Mouse (Mus musculus) hindbrain, embryonic 11.5 days (tissue): ENCODE data around the gene Heg1. TPM values are rescaled to one million over a fixed set of nuclear protein-coding genes. Genes with fewer than 3 reads are reported as not detected.
A peak's percentile ranks its signal among the peaks of the same experiment; 100 is the strongest.

Source experiments
- ATAC-seq: fragments of 200-750 bp; cut with Nextera tagmentation; 2 replicates; pipeline ENCODE4 v1.8.0; 2017; ENCODE audit warnings: mild to moderate bottlenecking, moderate TSS enrichment, moderate library complexity; ENCODE audit not compliant: low FRiP score
- DNase-seq: peaks from one replicate; pipeline ENCODE4 v3.0.0-alpha.2; 2015; ENCODE audit warnings: low spot score
- H3K27ac ChIP-seq: fragments of 300-500 bp; sonication (generic); 2 replicates; pipeline ENCODE4 v1.5.1; 2014; ENCODE audit warnings: mild to moderate bottlenecking, low read depth, low read length
- H3K27me3 ChIP-seq: fragments of 300-500 bp; sonication (generic); 2 replicates; pipeline ENCODE4 v1.6.1; 2014; ENCODE audit warnings: mild to moderate bottlenecking, low read length, moderate library complexity, mixed read lengths; ENCODE audit not compliant: control insufficient read depth, insufficient read depth
- H3K36me3 ChIP-seq: fragments of 300-500 bp; sonication (generic); 2 replicates; pipeline ENCODE4 v1.6.1; 2014; ENCODE audit warnings: mild to moderate bottlenecking, low read length, moderate library complexity, mixed read lengths; ENCODE audit not compliant: control insufficient read depth, insufficient read depth
- H3K4me1 ChIP-seq: fragments of 300-500 bp; sonication (generic); replicated peaks from 2 replicates; pipeline ENCODE4 v1.6.1; 2014; ENCODE audit warnings: low read length, mixed read lengths; ENCODE audit not compliant: control insufficient read depth, insufficient read depth
- H3K4me2 ChIP-seq: fragments of 300-500 bp; sonication (generic); replicated peaks from 2 replicates; pipeline ENCODE4 v1.6.1; 2014; ENCODE audit warnings: mild to moderate bottlenecking, low read depth, low read length
- H3K4me3 ChIP-seq: fragments of 300-500 bp; sonication (generic); 2 replicates; pipeline ENCODE4 v1.5.1; 2014; ENCODE audit warnings: low read depth, low read length
- H3K9ac ChIP-seq: fragments of 300-500 bp; sonication (generic); 2 replicates; pipeline ENCODE4 v1.6.1; 2014; ENCODE audit warnings: low read depth, low read length
- H3K9me3 ChIP-seq: fragments of 300-500 bp; sonication (generic); 2 replicates; pipeline ENCODE4 v1.6.1; 2016; ENCODE audit warnings: low read length; ENCODE audit not compliant: control insufficient read depth
- WGBS: fragments of 180-500 bp; shearing (Covaris S2); extraction: QIAGEN DNeasy Blood & Tissue Kit; methylation state at CpG from one replicate; pipeline ENCODE4 v1.1.7; 2014; 5-methylcytosine and 5-hydroxymethylcytosine counted together
- polyA plus RNA-seq: library from polyadenylated mRNA; unstranded; fragments of >200 nt; fragmentation: Nextera tagmentation; extraction: Ambion mirVana; gene quantifications from 2 replicates; pipeline ENCODE4 v1.2.1, GENCODE M21; 2014

Heg1 gene
- polyA plus RNA-seq, 1 experiment from 2014 or later, result 22.8 TPM

DNA sequence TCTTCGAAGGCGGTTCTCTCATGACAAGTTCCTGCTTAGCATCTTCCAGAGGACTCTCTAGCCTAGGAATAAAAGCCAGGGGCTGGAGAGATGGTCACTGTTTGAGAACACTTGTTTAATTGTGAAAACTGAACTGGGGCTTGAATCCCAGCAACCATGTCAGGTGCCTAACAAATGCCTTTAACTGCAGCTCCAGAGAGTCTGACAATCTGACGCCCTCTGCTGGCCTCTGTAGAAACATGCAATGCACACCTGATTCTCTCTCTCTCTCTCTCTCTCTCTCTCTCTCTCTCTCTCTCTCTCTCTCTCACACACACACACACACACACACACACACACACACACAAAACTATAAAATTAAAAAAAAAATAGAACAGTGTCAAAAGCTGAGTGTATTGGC lies 125.8 kb downstream of the Heg1 start:
- Histone ChIP-seq H3K27ac (no peak overlapping the region), H3K4me3 (no peak overlapping the region), H3K4me1 (no peaks in the 10 kb centered on the region), H3K36me3 (no peaks in the 10 kb centered on the region), H3K9ac (no peak overlapping the region), H3K27me3 (no peaks in the 10 kb centered on the region), H3K9me3 (no peaks in the 10 kb centered on the region), H3K4me2 (no peak overlapping the region)
- ATAC-seq (no peak), DNase-seq (no peak)
- 73% methylated on average over 3 of the region's 3 CpGs for WGBS

DNA sequence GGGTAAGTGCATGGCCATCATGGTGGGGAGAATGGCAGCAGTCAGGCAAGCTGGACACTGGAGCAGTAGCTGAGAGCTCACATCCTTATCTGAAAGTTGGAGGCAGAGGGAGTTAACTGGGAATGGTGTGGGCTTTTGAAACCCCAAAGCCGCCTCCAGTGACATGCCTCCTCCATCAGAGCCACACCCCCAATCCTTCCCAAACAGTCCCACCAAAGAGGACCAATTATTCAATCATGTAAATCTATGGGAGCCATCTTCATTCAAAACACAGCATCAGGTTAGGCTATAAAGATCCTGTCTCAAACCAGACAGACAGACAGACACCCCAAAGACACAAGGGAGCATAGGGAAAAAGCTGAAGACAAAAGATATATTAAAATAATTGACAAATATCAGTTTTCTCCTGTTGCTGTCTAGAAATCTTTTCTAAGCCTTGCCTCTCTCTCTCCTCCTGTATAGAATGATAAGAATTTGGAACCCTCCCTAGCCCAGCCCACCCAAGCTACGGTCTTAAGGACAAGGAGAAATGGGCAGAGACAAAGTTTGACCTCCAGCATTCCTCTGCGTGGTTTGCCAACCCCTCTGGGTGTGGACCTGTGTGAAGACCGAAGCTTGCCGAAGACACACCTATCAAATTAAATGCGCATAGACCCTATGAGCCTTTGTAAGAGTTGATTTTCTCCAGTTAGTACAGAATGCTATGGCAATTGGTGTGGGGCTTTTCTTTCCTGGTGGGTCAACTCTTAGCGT lies 134.4 kb downstream of the Heg1 start:
- Histone ChIP-seq H3K4me3 (no peak overlapping the region), H3K9ac (no peak overlapping the region), H3K27ac (no peak overlapping the region), H3K36me3 (no peaks in the 10 kb centered on the region), H3K4me2 (no peak overlapping the region), H3K4me1 (no peaks in the 10 kb centered on the region), H3K27me3 (no peaks in the 10 kb centered on the region), H3K9me3 (no peaks in the 10 kb centered on the region)
- DNase-seq (no peak), ATAC-seq (no peak)
- 88% methylated on average over 7 of the region's 7 CpGs for WGBS

DNA sequence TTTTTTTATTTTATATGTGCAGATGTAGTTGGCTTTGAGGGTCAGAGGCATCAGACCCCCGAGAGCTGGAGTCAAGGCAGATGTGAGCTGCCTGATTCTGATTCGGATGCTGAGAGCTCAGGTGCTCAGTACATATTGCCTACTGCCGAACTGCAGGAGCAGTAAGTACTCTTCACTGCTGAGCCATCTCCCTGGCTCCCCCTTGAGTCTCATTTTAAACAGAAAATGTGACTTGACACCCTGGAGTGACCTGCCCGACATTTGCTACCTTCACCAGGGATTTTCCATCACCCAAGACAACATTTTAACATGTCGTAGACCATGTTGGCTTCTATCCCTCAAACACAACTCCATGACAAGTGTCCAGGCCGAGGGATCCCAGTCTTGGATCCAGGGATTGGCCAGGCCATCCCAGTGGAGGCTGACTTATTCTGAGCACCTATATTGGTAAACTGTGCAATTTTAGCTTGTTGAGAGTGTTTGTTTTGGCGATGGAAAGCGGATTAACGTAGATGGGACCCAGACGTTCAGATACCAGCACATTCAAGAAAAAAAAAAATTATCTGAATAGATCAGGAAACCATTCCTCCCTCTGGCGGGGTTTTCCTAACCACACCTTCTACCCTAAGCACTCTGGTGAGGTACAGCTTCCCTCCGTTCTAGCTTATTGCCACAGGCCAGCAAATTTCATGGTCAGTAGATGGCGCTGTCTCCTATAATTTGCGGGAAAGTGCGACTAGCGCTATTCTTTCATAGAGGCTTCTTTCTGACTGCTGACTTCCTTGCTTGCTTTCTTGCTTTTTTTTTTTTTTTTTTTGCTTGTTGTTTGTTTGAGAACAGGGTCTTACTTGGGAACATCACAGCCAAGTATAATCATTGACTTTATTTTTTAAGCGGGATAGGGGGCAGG lies 136.4 kb downstream of the Heg1 start:
- ATAC-seq, result no peak

More for the DNA sequence above, 136.4 kb downstream of the Heg1 start:
- Histone ChIP-seq H3K9me3 (no peaks in the 10 kb centered on the region), H3K27ac (no peak overlapping the region), H3K27me3 (no peaks in the 10 kb centered on the region), H3K4me2 (no peak overlapping the region), H3K4me1 (no peaks in the 10 kb centered on the region), H3K9ac (no peak overlapping the region), H3K4me3 (no peak overlapping the region), H3K36me3 (no peaks in the 10 kb centered on the region)
- peak; percentile 92 for DNase-seq
- WGBS, result 23% methylated on average over 17 of the region's 17 CpGs

Other genes with a start within 250 kb of the Heg1 start
- 0.99 and 1.2 TPM in 2 replicates for gene Slc12a8, start 167.0 kb upstream of the Heg1 start, polyA plus RNA-seq
- 0.08 and 0.14 TPM in 2 replicates for gene Muc13, start 109.7 kb downstream of the Heg1 start, polyA plus RNA-seq
- 21.7 and 25.5 TPM in 2 replicates for gene Itgb5, start 145.3 kb downstream of the Heg1 start, polyA plus RNA-seq